Mouse (Mus musculus) olfactory bulb, adult 2 months (tissue): ENCODE data around the gene Rgs14.

ENCODE experiments used
- CTCF ChIP-seq: fragments of 200-500 bp; IDR thresholded peaks from 2 replicates; pipeline ENCODE4 v1.5.1; 2012; ENCODE audit warnings: low read depth, mild to moderate bottlenecking, low read length, moderate library complexity; ENCODE audit not compliant: insufficient read depth
- POLR2A ChIP-seq: fragments of 200-500 bp; IDR thresholded peaks from 2 replicates; pipeline ENCODE4 v1.6.1; 2012; ENCODE audit warnings: mild to moderate bottlenecking, low read depth, low read length, moderate library complexity; ENCODE audit not compliant: insufficient read depth

- TF ChIP-seq POLR2A (no peak), CTCF (no peak)
Observed at GRCm38 (mm10) chr13:55329109-55329682, 40.3 kb upstream of the Rgs14 start.
